Mouse (Mus musculus) lung, adult 2 months (tissue): ENCODE measurements around the gene Tns4. TPM values are rescaled to one million over a fixed set of nuclear protein-coding genes. Genes with fewer than 3 reads are reported as not detected.

Experiments
- DNase-seq: peaks from one replicate; pipeline ENCODE4 v3.0.0; 2022
- H3K4me1 ChIP-seq: fragments of 200-500 bp; 2 replicates; pipeline ENCODE4 v1.6.1; 2011; ENCODE audit warnings: low read length; ENCODE audit not compliant: control insufficient read depth, insufficient read depth
- H3K4me3 ChIP-seq: fragments of 200-500 bp; replicated peaks from 2 replicates; pipeline ENCODE3; 2011; ENCODE audit warnings: low read depth, mild to moderate bottlenecking, control low read depth, low read length; ENCODE audit errors: extremely low read depth
- CTCF ChIP-seq: fragments of 200-500 bp; IDR thresholded peaks from 2 replicates; pipeline ENCODE4 v1.5.1; 2011; ENCODE audit warnings: mild to moderate bottlenecking, low read length, control low read depth; ENCODE audit not compliant: insufficient read depth
- POLR2A ChIP-seq: fragments of 200-500 bp; IDR thresholded peaks from 2 replicates; pipeline ENCODE4 v1.6.1; 2011; ENCODE audit warnings: low read depth, mild to moderate bottlenecking, control low read depth, low read length, borderline replicate concordance; ENCODE audit errors: extremely low read depth
- WGBS: fragments of 180-500 bp; shearing (Covaris S2); methylation state at CpG from one replicate; pipeline ENCODE4 v1.1.7; 2018; 5-methylcytosine and 5-hydroxymethylcytosine counted together
- polyA plus RNA-seq: library from polyadenylated mRNA; depleted of rRNA; stranded (reverse); fragments of >200 nt; gene quantifications from 2 replicates; pipeline ENCODE4 v1.2.3, GENCODE M21; 2012

Tns4 gene
- polyA plus RNA-seq, 1 experiment: 4.9 TPM

- no peak for DNase-seq
- no peak for TF ChIP-seq CTCF
- no peak for TF ChIP-seq POLR2A
- WGBS: 53% methylated on average over 3 of the region's 3 CpGs
- H3K4me3 ChIP-seq: no peak overlapping the region
- H3K4me1 ChIP-seq: peaks cover 3% of the 10 kb centered on the region; the same call in 1 of the 2 replicates
These were observed 19.2 kb upstream of the Tns4 start for GRCm38 (mm10) chr11:99108296-99108695.

GRCm38 (mm10) chr11:99105981-99106726, 17.0 kb upstream of the Tns4 start:
- TF ChIP-seq POLR2A: no peak
- no peak for TF ChIP-seq CTCF
- no peak overlapping the region for H3K4me3 ChIP-seq
- DNase-seq: no peak
- peaks cover 3% of the 10 kb centered on the region; the same call in 1 of the 2 replicates for H3K4me1 ChIP-seq
- WGBS: 62% methylated on average over 12 of the region's 12 CpGs

GRCm38 (mm10) chr11:99104609-99105410, 15.7 kb upstream of the Tns4 start:
- DNase-seq: no peak
- WGBS: 42% methylated on average over 9 of the region's 9 CpGs
- TF ChIP-seq POLR2A: no peak
- TF ChIP-seq CTCF: no peak
- Histone ChIP-seq H3K4me3 (no peak overlapping the region), H3K4me1 (peaks cover 3% of the 10 kb centered on the region; the same call in 1 of the 2 replicates)

- peaks cover 3% of the 10 kb centered on the region; the same call in 1 of the 2 replicates for H3K4me1 ChIP-seq
- 70% methylated on average over 9 of the region's 9 CpGs for WGBS
- TF ChIP-seq CTCF: no peak
- no peak for DNase-seq
- H3K4me3 ChIP-seq: no peak overlapping the region
These were observed 13.6 kb upstream of the Tns4 start for GRCm38 (mm10) chr11:99102575-99103270.

GRCm38 (mm10) chr11:99101693-99102092, 12.6 kb upstream of the Tns4 start:
- TF ChIP-seq POLR2A (no peak), CTCF (no peak)
- 67% methylated on average over 8 of the region's 8 CpGs for WGBS
- no peak overlapping the region for H3K4me3 ChIP-seq
- no peak for DNase-seq
- peaks cover 3% of the 10 kb centered on the region; the same call in 1 of the 2 replicates for H3K4me1 ChIP-seq

GRCm38 (mm10) chr11:99100215-99100614, 11.1 kb upstream of the Tns4 start:
- no peak for TF ChIP-seq POLR2A
- no peak for TF ChIP-seq CTCF
- DNase-seq: no peak
- H3K4me1 ChIP-seq: peaks cover 3% of the 10 kb centered on the region; the same call in 1 of the 2 replicates
- 68% methylated on average over 5 of the region's 5 CpGs for WGBS
- no peak overlapping the region for H3K4me3 ChIP-seq

GRCm38 (mm10) chr11:99099516-99099915, 10.4 kb upstream of the Tns4 start:
- no peak for TF ChIP-seq CTCF
- TF ChIP-seq POLR2A: no peak
- Histone ChIP-seq H3K4me3 (no peak overlapping the region), H3K4me1 (no peaks in the 10 kb centered on the region; the same call in 1 of the 2 replicates)
- no peak for DNase-seq
- WGBS: 52% methylated on average over 7 of the region's 7 CpGs

GRCm38 (mm10) chr11:99098924-99099323, 9.8 kb upstream of the Tns4 start:
- Histone ChIP-seq H3K4me3 (no peak overlapping the region), H3K4me1 (no peaks in the 10 kb centered on the region; the same call in 1 of the 2 replicates)
- DNase-seq: no peak
- no peak for TF ChIP-seq POLR2A
- TF ChIP-seq CTCF: no peak
- WGBS: 90% methylated on average over 9 of the region's 9 CpGs

- no peak for TF ChIP-seq CTCF
- no peak for TF ChIP-seq POLR2A
- Histone ChIP-seq H3K4me3 (no peak overlapping the region), H3K4me1 (no peaks in the 10 kb centered on the region; the same call in 1 of the 2 replicates)
- 89% methylated on average over 8 of the region's 8 CpGs for WGBS
- DNase-seq: no peak
These were observed 8.1 kb upstream of the Tns4 start for GRCm38 (mm10) chr11:99096996-99097774.
